Comparison of ENCODE assay signal across 17 mouse cellular contexts in genomic region chr15:86178594-86178993, GRCm38 (mm10).
"Had no signal": no experiment of that assay in that cellular context is flagged by ENCODE, and none has a peak within 500 bp of the region (broad histone marks: within the 10 kb centered on the region; RNA-seq: fewer than 3 reads in every experiment).

No protein-coding gene starts in this region.

- DNase-seq: kidney, adult 18-20 months; kidney, adult 9 months; kidney, postnatal 36 days; layer of hippocampus, adult 9-11 months; layer of hippocampus, postnatal 36 days; liver, embryonic 13.5 days; lung, postnatal 36 days; retina, postnatal 1 day; right cerebral cortex, postnatal 25 days had no signal

- H3K9me3 ChIP-seq: liver, embryonic 13.5 days; midbrain, embryonic 12.5 days; midbrain, embryonic 15.5 days; neural tube, embryonic 12.5 days; neural tube, embryonic 15.5 days had no signal

- H3K27ac ChIP-seq: kidney, postnatal 0 days; left cerebral cortex, adult 2 months; liver, embryonic 13.5 days; midbrain, embryonic 12.5 days; midbrain, embryonic 15.5 days; neural tube, embryonic 12.5 days; neural tube, embryonic 15.5 days had no signal

- H3K9ac ChIP-seq: liver, embryonic 13.5 days; lung, embryonic 14.5 days; midbrain, embryonic 12.5 days; midbrain, embryonic 15.5 days; neural tube, embryonic 12.5 days; neural tube, embryonic 15.5 days had no signal

- H3K36me3 ChIP-seq: liver, embryonic 13.5 days; midbrain, embryonic 12.5 days; midbrain, embryonic 15.5 days; neural tube, embryonic 12.5 days; neural tube, embryonic 15.5 days had no signal

- H3K4me2 ChIP-seq: liver, embryonic 13.5 days; lung, embryonic 14.5 days; midbrain, embryonic 12.5 days; midbrain, embryonic 15.5 days; neural tube, embryonic 12.5 days; neural tube, embryonic 15.5 days had no signal

- H3K4me3 ChIP-seq: left cerebral cortex, adult 2 months; liver, embryonic 13.5 days; midbrain, embryonic 12.5 days; midbrain, embryonic 15.5 days; neural tube, embryonic 12.5 days; neural tube, embryonic 15.5 days had no signal

- H3K27me3 ChIP-seq: midbrain, embryonic 12.5 days; midbrain, embryonic 15.5 days; neural tube, embryonic 12.5 days; neural tube, embryonic 15.5 days had no signal

- ATAC-seq: intestine, embryonic 16.5 days; midbrain, embryonic 15.5 days had no signal
